Mouse (Mus musculus) urinary bladder, postnatal 14 days (tissue): Measurements from ENCODE around the gene Olfr884.

Source experiments
- DNase-seq: peaks from one replicate; pipeline ENCODE4 v3.0.0; 2021; ENCODE audit warnings: low spot score

The Olfr884 gene

DNA sequence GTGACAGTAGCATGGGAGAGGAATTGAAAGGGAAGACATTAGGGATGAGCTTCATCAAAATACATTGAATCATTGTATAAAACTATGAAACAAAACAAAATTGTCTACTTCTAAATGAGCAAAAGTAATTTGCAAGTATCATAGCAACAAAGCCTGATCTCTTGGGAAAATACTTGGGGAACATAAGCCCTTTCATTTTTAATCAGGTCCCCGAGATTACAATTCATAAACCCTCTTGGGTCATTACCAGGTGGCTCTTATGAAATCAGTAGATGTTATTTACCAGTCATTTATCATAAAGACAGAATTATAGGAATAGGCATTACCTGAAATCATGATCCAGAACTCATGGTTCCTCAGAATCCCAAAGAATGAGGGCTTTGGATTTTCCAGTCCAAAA, at the start of gene Olfr884:
Gene Olfr884 (plus strand): TSS at position 301 of the 400 bp plus-strand sequence.
- no peak for DNase-seq

DNA sequence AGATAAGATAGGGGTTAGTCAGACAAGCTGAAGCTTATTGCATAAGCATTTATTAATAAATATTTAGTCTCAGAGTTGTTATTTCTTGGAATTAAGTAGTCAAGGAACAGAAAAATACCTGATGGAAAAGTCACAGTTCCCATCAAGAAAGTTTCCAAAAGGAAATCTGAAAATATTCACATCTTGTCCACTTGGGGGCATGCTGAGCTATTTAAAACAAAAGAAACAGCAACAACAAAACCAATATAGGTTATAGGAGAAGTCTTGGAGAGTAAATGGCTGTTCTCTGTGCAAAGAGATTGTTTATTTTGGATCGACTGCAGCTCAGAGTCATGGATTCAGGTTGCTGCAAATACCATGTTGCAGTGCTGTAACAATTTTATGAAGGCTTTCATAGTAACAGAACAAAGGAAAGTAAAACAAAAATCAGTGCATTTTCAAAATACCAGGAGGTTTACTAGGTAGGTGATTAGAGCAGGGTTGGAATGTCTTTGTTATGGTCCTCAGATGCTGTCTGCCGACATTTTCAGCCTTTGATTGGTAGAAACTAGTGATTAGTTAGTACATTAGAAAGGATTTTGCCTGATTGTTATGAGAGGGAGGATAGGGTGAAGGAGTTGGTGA, 47.7 kb upstream of the Olfr884 start:
- no peak for DNase-seq

DNA sequence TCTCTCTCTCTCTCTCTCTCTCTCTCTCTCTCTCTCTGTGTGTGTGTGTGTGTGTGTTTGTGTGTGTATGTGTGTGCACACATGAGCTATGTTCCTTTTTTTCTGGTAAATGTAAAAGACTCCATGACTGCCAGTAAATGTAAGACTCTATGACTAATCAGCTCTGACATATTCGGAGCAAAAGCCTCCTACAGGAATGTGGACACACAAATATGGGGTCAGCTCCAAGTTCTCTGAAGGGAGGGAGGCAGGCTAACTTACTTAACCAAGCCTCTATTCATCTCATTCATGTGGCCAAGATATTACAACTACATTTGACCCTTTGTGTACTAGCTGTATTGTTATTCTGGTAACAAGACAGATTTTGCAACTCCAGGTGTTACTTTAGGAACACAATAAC, 46.3 kb upstream of the Olfr884 start:
- DNase-seq = no peak

DNA sequence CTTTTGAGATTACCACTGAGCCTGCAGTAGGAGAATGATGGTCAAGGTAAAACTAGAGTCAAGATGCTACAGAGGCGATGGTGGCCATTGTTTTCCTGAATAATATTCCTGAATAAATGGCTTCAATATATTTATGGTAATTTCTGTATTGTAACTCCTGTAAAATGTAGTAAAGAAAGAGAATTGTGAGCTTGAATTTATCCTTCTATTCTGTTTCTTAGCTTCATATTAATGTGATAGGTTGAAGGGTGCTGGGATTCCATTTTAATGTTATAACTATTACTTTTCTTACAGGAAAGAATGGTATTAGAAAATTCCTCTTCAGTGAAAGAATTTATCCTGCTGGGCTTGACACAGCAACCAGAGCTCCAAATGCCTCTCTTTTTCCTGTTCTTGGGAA, 20.8 kb upstream of the Olfr884 start, which contains the start of gene Olfr883:
Gene Olfr883 (plus strand): TSS at position 301 of the 400 bp plus-strand sequence.
- no peak for DNase-seq

DNA sequence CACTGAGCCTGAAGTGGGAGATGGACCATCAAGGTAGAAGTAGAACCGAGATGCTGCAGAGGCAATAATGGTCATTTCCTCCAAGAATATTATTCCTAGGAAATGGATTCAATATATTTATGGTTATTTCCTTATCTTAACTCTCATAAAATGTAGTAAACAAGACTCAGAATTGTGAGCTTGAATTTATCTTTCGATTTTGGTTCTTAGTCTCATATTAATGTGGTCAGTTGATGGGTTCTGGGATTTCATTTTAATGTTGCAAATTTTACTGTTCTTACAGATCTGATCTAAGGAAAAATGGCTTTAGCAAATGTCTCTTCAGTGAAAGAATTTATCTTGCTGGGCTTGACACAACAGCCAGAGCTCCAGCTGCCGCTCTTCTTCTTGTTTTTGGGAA, 14.7 kb downstream of the Olfr884 start, which contains the start of gene Olfr885:
Gene Olfr885 (plus strand): TSS at position 301 of the 400 bp plus-strand sequence.
- no peak for DNase-seq

DNA sequence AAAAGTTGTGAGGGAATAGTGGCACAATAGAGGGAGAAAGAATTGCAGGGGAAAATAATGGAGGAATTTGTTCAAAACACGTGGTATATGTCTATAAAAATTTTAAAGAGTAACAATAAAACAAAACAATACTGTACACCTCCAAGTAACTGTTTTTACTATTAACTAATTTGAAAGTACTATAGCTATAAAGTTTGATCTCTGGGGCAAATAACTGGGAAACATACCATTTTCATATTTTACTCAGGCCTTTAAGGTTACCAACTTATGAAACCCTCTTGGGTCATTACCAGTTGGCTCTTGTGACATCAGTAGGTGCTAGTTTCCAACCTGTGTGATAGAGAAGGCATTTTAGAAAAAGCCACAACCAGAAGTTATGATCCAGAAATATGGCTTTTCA, 37.4 kb downstream of the Olfr884 start, which contains the start of gene Olfr887:
Gene Olfr887 (plus strand): TSS at position 301 of the 400 bp plus-strand sequence.
- DNase-seq = no peak
